Mouse (Mus musculus) embryo, embryonic 11 days (tissue): ENCODE data around the gene Cep95.
A peak's percentile ranks its signal among the peaks of the same experiment; 100 is the strongest.
"Not testable (repeated sequence)": the region's sequence is repeated elsewhere in the genome, so short reads cannot be mapped to it uniquely, and the experiment has no call there.

Source experiments
- DNase-seq: peaks from one replicate; pipeline ENCODE4 v3.0.0-alpha.2; 2015

Gene Cep95

DNA sequence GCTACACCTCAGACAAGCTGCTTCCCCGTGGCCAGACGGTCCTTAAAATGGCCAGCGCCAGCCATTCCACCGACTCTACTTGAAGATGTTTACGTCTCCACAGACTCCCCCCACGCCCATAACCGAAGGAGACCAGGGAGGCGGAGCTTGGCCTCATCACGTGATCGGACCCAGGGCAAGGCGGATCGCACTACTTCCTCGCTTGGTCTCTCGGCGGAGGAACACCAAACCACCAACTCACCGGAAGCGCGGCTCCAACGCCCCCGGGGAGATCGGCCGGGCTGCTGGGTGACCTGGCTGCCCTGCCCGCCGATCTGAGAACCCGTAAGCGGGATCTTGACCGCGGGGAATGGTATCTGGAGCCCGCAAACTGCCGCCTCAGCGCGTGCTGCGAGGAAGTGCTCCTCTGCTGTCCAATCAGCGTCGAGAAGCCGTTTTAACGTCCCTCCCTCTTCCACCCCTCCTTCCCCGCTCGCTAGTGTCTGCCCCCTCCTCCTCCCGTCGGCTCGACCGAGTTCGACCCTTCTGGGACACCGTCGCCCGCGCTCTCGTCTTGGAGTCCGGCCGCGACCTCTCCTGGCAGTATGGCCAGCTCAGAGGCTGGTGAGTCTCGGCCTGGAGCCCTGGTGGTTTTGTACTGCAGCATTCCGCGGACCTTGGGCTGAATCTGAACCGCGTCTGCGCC is at the start of gene Cep95, which contains the start of gene Ddx5:
TSS of gene Cep95 (plus strand) at position 478 of the 685 bp plus-strand sequence.
TSS of gene Ddx5 (minus strand) at position 411 of the 685 bp plus-strand sequence.
- peak; percentile 99 for DNase-seq

DNA sequence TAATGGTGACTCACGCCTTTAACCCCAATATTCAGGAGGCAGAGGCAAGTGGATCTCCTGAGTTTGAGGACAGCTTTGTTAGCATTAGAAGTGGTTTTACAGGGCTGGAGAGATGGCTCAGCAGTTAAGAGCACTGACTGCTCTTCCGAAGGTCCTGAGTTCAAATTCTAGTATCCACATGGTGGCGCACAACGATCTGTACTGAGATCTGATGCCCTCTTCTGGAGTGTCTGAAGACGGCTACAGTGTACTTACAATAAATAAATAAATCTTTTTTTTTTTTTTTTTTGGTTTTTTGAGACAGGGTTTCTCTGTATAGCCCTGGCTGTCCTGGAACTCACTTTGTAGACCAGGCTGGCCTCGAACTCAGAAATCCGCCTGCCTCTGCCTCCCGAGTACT is 48.3 kb upstream of the Cep95 start:
- DNase-seq, result not testable (repeated sequence)

DNA sequence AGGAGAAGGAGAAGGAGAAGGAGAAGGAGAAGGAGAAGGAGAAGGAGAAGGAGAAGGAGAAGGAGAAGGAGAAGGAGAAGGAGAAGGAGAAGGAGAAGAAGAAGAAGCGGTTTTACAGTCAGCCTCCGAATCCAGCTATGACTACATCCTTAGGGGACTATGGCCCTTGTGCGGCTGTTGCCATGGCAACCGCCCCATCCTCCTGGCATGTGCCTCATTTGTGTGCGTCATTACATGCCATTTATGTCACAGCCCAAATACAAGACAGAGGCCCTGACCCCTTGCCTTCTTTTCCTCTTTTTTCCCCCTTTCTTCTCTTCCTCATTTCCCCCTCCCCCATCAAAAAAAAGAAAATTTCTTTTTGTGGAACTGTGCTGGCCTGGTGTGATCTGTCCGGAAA is 47.8 kb upstream of the Cep95 start:
- DNase-seq, result peak; percentile 74

DNA sequence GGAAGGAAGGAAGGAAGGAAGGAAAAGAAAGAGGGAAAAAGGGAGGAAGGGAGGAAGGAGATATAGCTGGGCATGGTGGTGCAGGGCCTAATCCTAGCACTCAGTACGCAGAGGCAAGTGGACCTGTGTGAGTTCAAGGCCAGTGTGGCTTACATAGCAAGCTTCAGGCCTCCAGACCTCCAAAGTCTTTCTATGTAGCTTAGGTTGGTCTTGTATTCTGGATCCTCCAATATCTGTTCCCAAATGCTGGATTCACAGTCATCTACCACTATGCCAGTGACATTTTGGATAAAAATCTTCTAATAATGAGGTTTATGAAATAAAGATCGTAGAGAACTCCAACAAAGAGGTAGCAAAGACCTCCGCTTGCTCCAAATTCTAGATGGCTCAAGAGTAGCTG is 47.2 kb upstream of the Cep95 start:
- DNase-seq, result no peak

DNA sequence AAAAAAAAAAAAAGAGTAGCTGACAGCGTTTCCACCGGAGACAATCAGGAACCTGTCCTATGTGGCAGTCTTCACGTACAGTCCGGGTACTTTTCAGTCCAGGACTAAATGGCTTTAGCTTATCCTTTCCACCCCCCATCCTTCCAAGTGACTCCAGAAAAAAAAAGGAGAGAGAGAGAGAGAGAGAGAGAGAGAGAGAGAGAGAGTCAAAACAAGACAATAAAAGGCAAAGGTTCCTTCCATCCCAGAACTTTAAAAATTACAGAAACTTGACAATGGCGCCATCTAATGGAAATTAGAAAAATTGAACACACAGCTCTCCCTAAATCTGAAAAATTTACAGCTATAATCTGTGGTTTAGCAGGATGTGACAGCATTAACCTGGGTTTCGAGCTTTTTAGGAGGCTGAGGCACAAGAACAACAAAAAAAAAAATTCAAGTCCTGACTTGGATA is 46.6 kb upstream of the Cep95 start:
- peak; percentile 43 for DNase-seq

DNA sequence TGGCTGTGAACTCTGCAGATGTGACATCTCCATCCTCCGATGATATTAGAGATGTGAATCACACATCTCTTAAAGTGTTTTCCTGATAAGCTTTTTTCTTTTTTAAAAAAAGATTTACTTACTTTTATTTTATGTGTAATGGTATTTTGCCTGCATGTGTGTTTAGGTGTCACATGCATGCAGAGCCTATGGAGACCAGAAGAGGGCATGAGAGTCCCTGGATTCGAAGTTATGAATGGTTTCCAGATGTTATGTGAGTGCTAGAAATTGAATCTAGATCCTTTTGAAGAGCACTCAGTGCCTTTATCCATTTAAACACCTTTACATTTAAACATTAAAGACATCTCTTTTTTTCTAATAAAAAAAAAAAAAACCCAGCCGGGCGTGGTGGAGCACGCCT is 44.1 kb upstream of the Cep95 start:
- no peak for DNase-seq

DNA sequence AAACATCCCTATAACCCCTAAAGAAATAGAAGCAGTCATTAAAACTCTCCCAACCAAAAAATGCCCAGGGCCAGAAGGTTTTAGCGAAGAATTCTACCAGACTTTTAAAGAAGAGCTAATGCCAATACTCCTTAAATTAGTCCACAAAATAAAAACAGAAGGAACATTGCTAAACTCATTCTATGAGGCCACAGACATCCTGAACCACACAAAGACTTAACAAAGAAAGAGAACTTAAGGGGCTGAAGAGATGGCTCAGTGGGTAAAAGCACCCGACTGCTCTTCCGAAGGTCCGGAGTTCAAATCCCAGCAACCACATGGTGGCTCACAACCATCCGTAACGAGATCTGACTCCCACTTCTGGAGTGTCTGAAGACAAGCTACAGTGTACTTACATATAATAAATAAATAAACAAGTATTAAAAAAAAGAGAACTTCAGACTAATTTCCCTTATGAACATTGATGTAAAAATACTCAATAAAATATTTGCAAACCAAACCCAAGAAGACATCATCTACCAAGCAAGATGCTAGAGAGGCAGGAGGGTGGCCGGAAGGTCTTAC is 39.4 kb upstream of the Cep95 start:
- not testable (repeated sequence) for DNase-seq

DNA sequence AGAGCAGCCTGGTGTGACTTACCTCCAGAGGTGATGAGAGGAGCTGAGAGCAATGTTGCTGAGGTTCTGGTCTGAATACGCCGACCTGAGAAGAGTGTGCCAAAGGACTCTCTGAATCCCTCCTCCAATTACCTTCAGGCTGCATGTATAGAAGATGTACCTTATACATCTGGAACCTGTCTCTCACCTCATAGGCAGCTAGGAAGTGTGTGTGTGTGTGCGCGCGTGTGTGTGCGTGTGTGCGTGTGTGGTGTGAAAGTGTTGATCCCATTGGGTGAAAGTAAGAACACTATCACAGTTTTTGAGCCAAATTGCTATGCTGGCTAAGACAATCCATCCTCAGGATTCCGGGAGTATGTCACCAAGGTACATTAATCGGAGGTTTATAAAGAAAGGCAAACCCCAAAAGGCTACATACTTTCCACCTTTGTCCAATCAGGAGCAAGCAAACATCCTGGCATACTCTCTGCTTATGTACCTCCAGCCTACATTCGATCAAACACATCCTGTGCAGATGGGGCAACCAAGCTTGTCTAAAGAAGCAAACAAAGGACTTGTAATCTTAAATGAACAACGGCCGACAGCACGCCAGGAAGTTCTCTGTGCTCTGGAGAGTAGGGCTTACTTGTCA is 38.8 kb upstream of the Cep95 start, which contains the start of gene Pecam1:
TSS of gene Pecam1 (minus strand) at position 508 of the 631 bp plus-strand sequence.
- no peak for DNase-seq

DNA sequence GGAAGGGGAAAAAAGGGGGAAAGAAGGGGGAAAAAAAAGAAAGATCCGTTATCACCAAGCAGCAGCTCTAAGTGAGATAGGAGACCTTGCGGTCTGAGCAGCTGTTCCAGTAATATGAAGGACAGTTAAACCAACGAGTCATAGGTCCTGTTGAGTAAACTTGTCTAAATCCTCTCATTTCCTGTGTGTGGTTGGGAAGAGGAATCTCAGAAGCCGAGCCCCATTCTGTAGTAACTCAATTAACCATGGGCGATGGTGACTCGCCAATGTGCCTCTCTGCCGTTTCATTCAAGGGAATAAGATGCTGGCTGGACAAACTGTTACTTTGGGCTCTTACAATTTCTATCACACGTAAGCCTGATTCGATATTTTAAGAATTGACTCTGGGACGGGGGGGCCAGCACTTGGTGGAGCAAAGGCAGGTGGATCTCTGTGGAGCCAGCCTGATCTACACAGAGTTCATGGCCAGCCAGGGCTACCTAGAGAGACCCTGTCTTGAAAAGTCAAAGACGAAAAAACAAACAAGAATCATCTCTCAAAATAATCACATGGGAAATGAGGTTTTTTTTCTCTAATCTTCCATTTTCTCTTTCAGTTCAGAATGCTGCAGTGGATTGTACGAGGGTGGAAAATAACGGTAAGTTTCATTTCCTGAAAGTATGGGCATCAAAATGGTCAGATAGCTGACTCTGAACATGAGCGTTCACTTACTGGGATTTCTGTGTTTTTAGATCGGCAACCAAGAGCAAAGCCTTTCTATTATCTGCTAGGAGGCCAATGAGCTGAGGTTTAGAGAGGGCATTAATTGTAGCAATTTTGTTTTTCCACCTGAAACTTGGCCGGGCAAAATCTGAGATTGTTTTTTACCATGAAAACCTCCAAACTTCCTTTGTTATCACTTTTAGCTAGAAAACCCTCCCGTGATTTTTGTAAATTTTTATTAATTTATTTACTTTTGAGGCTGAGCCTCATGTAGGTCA is 37.7 kb upstream of the Cep95 start, which contains the start of gene Milr1:
TSS of gene Milr1 (plus strand) at position 188 of the 980 bp plus-strand sequence.
- no peak for DNase-seq

DNA sequence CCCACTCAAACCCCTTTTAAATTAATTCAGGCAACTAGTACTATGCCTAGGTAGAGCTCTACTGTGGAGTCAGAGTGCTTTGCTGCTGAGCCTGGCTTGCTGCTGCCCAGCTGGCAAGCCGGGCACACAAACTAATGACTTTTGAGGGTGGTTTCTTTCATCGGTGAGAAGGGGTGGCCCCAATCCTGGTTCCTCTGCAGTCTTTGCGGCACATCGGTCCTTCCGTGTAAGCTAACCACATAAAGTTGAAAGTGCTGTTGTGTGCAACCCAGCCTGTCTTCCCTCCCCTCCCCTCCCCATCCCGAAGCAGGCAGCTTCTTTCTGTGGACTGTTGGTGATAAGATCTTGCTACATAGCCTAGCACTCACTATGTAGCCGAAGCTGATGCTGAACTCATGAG is 36.9 kb upstream of the Cep95 start:
- no peak for DNase-seq

DNA sequence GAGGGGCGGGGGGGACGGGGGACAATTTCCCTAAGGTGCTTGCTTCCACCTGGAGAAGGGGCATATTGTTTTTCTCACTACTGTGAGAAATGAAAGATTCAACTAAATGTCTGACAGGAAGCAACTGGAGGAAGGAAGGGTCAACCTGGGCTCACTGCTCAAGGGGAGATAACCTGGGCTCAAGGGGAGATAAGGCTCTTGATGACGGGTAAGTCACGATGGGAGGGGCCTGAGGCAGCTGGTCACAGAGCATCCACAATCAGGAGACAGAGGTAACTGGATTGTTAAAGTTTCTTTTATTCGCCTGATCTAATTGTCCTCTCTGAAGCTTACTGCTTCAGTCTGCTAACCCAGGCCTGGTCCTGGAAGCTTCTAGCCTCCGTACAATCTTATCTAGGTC is 35.7 kb upstream of the Cep95 start:
- no peak for DNase-seq

DNA sequence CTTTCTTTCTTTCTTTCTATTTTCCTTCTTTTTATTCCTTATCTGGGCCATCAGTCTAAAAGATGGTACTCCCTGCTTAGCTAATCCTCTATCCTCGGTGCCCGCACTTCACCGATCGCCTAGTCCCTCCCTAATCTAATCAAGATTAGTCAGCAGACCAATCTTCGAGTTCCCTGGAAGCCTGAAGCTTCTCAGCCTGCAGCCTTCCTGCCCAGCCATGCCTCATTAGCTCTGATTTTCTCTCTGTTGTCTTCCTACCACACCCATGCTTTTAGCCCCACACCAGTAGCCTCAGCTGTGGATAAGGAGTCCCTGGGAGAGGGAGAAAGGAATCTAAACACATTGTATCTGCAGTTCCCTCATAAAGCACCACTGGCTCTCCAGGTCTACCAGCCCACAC is 33.5 kb upstream of the Cep95 start:
- no peak for DNase-seq

DNA sequence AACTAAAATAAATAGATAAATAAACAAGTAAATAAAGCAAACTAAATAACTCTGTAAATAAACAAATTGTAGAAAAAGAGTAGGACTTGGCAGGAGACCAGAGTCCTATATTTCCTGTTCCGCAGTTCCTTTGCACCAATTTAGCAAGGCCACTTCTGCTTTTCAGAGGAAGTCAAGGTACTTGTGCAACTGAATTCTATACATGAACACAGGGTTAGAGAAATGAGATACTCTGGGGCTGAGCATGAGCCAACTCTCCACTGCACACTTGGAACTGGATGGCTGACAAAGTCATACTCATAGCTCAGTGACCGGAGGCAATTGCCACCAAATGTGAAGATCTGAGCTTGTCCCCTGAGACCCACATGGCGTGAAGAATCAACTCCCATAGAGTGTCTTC is 30.0 kb upstream of the Cep95 start:
- DNase-seq, result no peak

DNA sequence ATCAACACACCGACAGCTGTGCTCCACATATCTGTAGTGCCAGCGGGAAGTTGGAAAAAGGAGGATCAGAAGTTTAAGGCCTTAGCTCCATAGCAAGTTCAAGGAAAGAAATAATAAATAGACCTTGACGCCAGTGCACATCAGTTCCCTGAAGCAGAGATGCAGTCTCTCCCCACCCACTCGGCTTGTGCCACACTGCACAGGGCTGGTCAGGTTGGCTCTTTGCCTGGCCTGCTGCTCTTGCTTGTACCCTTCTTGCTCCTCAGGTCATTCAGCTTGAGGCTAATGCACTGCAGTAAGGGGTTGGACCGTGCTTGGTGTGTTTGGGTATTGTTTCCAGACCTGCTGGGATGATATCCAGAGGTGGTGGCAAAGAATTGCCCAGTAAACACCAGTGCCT is 28.5 kb upstream of the Cep95 start:
- no peak for DNase-seq

DNA sequence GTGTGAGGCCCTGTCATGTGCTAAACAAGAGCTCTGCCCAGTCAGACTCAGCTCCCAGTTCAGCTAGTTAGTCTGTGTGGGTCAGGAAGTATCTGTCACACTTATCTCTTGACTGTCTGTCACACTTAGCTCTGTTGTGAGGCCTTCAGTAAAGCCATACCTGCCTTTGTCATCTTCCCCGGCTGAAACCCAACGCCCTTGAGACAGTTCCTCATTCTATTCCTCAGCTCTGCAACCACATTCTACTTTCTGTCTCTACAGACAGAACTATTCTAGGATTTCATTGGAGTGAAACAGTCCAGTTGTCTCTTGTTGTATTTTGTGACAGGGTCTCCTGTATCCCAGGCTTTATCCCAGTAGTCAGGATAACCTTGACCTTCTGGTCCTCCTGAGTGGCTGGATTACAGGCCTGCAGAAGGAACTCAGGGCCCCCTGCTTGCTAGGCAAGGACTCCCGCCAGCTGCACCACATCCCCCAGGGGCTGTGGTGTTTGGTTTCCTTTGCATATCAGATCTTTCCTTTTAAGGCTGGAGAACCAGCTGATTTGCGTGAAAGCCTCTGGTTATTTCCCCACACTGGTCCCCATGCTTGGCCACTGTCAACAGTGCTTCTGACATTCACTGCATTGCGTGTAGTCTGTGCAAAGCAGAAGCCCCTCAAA is 26.8 kb upstream of the Cep95 start:
- peak; percentile 49 for DNase-seq

DNA sequence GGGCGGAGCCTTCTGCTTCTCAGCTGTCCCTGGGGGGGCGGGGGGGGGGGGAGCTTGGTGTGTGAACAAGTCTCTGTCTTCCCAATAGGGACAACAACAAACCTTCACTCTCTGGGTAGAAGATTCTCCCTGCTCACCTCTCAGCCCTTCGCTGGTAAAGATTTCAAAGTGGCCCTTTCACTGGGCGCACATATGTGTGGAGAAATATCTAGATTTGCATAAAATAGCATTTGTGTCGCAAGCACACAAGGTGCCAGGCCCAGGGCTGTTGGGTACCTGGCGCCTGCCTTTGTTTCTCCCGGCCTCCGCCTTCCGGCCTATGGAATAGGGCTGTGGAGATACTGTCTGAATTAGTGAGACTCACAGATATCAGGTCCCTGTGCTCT is 26.3 kb upstream of the Cep95 start:
- DNase-seq, result no peak

DNA sequence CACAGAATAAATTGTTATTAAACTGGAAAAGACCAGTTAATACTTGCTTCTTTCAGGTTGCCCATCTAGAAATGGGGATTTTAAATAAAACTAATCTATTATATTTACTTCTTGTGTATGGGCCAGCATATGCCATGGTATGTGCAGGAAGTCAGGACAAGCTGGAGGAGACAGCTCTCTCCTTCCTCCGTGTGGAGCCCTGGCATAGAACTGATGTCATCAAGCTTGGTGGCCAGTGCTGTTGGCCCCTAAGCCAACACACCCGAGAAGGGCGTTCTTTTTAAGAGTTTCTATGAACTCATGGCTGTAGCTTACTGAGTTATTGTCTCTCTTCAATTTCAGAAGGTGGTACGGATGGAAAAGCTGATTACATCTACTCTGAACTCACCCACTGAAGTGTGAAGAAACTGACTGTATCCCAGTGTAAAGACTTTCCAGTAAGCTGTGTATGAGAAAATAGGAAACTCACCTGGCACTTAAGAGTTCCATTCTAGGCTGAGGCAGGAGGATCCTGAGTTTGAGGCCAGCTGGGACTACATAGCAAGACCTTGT is 22.4 kb upstream of the Cep95 start:
- no peak for DNase-seq

DNA sequence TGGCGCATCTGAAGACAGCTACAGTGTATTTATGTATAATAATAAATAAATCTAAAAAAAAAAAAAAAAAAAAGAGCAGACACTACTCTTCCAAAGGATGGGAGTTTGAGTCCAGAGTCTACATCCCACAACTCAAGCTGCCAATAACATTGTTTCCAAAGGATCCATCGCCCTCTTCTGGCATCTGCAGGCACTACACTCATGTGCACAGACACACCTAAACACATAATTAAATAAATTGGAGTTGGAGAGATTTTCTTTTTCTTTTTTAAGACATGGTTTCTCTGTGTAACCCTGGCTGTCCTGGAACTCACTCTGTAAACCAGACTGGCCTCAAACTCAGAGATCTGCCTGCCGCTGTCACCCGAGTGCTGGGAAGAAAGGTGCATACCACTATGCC is 21.5 kb upstream of the Cep95 start:
- DNase-seq, result no peak

DNA sequence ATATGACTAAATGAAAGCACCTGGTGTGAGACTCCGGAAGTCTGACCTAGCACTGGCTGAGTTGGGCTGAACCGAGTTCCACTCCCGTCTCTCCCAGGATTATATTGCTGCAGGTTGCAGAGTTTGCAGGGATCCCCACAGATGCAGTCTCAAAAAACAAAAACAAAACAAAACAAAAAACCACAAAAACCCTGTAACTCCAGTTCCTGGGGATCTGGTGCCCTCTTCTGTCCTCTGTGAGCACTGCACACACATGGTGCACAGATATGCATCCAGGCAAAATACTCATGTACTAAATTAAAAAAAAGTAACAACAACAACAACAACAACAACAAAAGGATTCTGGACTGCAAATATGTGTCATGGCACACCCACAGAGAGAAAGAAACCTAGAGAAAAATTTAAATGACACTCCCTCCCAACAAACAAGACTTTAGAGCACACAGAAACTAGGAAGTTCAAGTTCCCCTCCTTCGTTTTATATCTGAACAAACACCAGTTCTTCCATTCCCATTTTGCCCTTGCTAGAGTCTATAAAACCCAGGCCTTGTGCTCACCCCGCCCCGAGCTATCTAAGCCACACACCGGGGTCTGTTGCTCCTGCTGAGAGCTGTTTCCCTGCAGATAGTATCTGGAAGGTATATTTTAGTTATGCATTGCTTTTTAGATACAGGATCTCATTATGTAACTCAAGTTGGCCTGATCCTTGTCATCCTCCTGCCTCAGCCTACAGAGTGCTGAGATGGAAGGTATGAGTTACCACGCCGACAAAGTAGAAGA is 18.7 kb upstream of the Cep95 start:
- DNase-seq, result no peak

DNA sequence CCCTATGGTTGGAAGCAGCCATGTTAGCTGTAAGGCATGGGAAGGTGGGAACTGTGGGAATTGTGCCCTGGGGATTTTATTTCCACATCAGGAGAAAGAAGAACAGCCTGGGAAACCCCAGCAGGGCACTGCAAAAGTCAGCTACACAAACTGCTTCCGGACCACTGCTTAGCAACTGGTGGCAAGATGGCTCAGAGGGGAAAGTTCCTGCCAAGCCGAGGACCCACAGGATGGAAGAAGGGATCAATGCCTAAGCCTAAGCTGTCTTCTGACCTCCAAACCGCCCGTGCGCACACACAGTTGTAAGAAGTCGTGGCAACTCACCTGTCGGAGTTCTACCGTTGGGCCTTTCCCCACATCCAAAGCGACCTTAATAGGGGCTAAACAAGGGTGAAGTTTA is 16.0 kb upstream of the Cep95 start:
- DNase-seq, result no peak

DNA sequence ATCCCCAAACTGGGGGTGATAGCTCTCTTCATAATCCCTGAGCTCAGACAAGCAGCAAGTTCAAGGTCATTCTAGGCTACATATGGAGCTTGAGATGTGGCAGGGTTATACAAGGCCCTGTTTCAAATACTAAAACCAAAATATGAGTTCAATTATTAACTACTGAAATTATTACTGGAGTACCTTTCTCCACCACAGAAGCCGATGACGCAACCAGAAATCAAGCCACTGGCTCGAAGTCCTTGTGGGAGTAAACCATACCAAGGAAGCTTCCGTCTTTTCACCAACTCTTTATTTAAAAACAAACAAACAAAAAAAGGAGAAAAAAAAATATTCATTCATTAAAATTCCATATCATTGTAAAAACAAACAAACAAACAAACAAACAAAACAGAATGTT is 12.1 kb upstream of the Cep95 start:
- DNase-seq, result no peak
